Mouse (Mus musculus): Measurements from ENCODE around the gene Lefty1.

DNA sequence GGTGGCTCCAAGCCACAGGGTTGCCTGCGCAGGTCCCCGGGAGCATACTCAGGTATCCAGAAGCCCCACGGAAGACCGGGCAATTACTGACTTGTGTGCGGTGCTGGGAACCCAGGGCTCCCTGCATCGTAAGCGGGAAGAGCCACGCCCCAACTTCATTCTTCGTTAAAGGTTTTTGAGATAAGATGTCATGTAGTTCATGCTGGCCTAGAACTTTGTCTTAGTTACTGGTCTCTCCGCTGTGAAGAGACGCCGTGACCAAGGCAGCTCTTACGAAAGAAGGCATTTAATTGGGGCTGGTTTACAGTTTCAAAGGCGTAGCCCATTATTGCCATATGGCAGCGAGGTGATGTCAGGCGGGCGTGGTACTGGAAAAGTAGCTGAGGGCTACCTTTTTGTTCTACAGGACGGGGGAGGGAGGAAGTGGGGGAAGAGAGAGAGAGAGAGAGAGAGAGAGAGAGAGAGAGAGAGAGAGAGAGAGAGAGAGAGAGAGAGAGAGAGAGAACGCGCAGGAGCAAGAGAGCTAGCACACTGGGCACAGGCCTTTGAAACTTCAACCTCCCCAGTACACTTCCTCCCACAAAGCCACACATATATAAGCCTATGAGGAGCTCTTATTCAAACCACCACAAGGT, 23.1 kb upstream of the Lefty1 start:
- TF ChIP-seq CTCF (IDR thresholded peaks at IDR 0.05; ENCODE audit: low read depth) = no peak
- TF ChIP-seq EP300 (IDR thresholded peaks at IDR 0.05; ENCODE audit: low read depth) = no peak

Measured in liver, embryonic 14.5 days (tissue).